Mouse (Mus musculus) forelimb bud, embryonic 11.5 days (tissue): Measurements from ENCODE around the gene Slc25a47.
A peak's percentile ranks its signal among the peaks of the same experiment; 100 is the strongest.

Experiments used
- DNase-seq: peaks from one replicate; pipeline ENCODE4 v3.0.0-alpha.2; 2012; ENCODE audit warnings: low read depth, low spot score

Gene Slc25a47

DNA sequence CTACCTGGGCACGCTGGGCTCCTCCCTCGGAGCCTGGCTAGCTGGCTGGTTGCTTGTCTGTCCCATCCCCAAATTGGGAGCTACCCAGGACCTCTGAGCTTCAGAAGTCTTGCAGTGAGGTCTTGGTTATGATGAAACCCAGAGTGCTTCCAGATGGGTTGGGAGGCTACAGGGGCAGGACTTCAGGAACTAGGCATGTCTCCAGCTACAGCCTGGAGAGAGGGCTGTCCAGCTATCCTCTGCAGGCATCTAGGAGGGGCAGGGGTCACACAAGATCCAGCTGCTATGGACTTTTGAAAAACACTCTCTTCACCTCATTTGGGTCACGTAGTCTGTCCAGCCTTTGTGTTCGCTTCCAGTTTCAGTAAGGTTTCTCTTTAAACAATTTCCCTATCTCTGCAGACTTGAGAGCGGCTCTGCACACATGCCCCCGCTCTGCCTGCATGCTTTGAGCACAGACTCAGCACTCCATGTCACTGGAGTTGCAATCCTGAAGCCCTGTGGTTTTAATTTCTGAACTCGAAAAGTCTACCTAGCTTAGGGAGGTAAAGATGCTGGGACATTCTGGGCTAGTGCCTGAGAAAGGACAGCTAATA lies 21.8 kb downstream of the Slc25a47 start:
- no peak for DNase-seq

DNA sequence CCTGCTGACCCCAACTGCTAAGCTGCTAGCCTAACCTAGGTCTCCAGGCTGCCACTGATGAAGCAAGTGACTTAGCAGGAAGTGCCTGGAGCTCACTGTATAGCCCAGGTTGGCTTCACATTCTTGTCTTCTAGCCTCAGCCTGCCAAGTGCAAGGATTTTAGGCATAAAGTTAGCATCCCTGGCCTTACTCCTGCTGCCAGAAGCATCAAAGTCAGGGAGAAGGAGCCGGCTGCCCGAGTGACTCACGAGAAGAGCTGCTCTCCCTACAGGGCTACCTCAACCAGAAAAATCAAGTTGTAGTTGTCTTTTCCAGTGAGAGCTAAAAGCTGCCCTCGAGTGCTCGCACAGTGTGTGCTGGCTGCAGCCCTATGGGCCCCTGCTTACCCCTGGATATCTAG lies 22.6 kb downstream of the Slc25a47 start:
- no peak for DNase-seq

DNA sequence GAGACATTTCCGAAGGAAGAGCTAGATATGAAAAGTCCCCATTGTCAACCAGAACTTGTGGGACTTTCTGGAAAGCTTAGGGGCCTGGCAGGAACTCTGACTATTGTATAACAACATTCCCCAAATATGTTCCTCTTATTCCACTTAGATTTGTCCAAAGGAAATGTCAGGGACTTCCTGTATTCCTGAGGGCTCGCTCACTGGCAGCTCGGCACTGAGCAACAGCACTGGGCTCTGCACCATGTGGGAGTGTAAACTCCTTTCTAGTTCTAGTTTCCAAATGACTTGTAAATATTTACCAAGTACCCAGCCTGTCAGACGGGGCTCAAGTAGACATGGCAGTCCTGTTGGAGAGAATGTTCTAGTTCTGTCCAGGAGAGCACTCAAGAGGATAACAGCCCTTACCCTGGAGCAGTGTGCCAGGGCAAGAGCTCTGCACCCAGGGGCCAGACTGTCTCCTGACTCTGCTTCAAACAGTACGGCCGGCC lies 29.2 kb downstream of the Slc25a47 start:
- DNase-seq, result no peak

DNA sequence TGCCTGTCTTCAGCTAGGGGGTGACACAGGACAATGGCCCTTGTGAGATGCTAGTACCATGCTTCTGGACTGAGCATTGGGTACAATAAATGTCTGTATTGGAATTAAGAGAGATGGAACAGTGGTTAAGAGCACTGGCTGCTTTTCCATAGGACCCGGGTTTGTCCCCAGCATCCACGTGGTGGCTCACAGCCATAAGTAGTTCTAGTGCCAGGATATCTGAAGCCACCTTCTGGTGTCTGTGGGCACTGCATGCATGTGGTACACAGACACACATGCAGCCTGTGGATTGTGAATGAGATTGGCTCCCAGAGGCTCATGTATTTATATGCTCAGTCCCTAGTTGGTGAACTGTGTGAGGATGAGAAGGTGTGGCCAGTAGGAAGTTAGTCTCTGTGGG lies 33.7 kb downstream of the Slc25a47 start:
- peak; percentile 6 for DNase-seq

DNA sequence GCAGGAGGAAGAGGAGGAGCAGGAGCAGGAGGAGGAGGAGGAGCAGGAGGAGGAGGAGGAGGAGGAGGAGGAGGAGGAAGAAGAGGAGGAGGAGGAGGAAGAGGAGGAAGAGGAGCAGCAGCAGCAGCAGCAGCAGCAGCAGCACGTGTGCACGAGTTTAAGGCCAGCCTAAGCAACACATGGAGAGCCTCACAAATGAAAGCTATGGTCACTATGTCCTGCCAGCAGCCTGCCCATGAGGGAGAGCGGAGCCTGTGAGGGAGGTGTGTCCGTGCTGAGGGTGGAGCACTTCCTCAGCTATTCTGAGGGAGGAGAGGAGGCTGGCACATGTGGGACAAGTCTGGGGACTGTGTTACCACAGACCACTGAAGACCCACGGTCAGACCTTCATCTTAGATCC lies 37.3 kb downstream of the Slc25a47 start:
- no peak for DNase-seq

DNA sequence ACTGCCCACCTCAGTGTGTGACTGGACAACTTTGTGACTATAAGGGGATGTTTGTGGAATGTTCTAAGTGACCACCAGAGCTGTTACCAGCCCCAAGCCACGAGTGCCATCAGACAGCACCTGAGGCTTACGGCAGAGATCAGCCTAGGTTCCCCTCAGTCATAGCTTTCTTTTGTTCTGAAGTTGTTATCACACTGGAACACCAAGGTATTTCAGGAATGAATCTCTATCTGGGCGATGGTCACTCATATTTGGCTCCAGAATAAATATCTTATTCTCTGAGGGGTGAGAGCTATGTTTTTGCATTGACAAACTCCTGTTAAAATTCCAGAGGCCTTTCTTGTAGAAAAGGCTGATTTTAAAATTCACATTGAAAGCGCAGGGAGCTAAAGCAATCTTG lies 43.3 kb downstream of the Slc25a47 start:
- DNase-seq, result no peak

DNA sequence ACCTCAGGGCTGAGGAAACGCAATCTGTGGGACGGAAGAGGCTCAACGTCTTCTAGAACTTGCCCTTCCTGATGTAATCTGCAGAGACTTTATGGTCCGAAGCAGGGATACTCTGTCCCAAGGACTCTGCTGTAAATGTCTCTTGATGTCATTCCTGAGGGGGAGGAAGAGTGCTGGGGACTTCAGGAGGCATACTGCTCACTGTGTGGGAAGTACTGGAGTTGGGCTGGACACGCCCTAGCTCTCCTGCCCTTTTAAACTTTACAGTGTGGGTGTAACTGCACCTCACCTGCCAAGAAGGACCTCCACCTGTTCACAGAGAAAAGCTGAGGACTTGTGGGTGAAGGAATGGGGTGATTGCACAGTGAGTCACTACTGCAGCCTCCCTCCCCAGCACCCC lies 44.8 kb downstream of the Slc25a47 start:
- DNase-seq, result no peak

DNA sequence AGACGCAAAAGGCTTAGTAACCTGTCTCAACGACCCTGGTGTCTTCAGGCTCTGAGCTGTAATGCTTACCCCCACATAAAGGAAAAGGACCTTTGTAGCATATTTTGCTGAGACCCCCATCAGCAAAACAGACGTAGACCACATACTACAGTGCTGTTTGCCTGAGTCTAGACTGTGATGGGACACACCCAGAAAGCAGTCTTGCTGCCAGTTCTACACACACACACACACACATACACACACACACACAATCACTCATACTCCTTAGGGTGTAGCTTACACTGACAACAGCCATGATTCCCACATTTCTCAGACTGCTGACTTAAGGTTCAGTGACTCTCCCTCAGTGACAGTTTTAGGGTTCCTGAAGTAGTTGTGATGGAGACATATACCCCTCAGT lies 45.3 kb downstream of the Slc25a47 start:
- no peak for DNase-seq

DNA sequence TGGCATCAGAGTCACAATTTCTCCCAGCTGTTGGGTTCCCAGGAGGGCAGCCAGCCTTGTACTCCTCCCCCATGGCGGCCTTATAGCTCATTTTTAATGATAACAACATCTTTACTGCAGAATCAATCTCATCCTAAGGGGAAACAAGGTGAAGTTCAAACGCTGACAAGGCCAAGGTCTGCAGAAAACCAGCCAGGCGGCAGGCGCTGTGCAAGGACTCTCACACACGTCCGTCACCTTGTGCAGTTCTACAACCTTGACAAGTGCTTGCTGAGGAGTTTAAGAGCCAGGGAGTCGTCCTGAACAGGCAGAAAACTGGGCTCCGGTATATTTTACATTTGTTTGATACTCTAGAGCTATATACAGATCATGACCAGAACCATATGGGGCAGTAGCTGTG lies 46.9 kb downstream of the Slc25a47 start:
- DNase-seq, result no peak

DNA sequence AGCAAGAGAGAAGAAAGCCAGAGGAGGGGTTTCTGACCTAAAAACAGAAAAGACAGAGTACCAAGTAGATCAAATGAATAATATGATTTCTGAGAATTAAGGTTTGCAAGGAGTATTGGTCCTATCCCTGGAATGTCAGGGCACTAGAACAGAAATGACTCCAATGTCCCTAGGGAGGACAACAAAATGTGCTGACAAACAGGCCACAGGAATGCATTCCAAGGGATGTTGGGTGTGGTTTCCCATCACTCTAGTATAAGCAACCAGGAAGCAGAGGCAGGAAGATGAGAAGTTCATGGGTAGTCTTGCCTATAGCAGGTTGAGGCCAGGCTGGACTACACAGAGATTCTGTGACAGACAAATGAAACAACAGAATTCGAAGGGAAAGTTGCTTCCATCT lies 50.1 kb downstream of the Slc25a47 start:
- DNase-seq, result no peak

DNA sequence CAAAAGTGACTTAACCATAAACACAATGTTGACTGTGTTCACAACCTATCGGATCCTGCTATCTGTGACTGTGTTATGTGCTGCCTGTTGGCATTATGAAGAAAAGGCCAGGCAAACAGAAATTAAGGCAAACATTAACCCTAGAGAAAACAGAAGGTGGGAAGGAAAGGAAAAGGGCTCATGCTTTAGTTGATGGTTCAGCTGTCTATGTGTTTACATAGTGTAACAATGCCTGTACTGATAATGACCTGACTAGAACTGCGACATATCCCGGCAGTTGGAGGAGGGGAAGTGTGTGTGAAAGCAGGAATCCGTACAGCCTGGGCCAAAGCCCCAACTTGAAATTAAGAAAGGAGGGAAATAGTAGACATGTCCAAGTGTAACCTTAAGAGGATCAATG lies 51.2 kb downstream of the Slc25a47 start:
- DNase-seq, result no peak

DNA sequence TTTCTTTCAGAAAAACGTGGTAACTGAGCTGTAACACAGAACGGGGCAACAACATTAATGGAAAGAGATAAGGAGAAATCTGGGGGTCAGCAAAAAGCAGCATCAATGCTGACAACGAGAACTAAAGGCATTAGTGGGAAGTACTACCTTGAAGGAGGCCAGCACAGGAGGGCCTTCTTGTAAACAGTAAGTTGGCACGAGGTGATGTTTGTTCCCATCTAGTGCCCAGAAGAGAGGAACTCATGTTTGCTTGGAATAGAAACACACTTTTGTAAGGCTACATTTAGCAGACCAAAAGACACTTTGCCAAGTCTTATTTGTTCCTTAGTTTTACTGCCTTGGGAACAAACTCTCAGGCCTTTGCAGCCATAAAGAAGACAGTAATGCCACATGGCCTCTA lies 52.8 kb downstream of the Slc25a47 start:
- DNase-seq, result no peak

DNA sequence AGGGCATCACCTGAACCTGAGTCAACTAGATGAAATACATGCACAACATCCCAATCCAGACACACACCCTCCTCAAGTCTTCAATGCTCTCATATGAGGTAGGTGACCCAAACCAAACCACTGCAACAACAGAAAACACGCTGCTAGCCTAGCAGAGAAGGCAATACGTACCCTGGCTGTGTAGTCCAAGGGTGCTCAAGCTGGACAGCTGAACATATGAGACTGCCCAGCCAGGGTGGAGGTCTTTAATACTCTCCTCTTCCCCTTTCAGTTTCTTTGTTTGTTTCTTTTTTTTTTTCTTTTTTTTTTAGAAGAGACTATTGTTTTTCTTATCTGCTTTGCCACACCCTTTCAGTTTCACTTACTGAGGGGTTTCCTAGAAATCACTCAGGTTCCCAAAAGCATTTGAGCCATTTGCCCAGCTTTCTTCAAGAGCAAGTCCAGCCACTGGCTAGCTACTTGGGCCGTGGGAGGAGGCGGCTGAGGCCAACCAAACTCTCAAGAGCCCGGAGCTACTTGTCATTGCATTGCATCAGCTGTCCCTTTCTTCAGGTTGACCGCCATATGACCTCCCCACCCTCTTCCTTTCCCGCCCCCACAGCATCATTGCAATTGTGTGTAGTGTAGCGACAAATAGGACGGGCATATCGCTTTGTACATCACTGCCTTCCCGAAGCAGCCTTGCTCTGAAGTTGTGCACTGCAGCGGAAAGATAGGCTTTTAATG lies 57.3 kb downstream of the Slc25a47 start, which contains the start of gene Wdr25:
TSS of gene Wdr25 (plus strand) at position 643 of the 726 bp plus-strand sequence.
- no peak for DNase-seq

DNA sequence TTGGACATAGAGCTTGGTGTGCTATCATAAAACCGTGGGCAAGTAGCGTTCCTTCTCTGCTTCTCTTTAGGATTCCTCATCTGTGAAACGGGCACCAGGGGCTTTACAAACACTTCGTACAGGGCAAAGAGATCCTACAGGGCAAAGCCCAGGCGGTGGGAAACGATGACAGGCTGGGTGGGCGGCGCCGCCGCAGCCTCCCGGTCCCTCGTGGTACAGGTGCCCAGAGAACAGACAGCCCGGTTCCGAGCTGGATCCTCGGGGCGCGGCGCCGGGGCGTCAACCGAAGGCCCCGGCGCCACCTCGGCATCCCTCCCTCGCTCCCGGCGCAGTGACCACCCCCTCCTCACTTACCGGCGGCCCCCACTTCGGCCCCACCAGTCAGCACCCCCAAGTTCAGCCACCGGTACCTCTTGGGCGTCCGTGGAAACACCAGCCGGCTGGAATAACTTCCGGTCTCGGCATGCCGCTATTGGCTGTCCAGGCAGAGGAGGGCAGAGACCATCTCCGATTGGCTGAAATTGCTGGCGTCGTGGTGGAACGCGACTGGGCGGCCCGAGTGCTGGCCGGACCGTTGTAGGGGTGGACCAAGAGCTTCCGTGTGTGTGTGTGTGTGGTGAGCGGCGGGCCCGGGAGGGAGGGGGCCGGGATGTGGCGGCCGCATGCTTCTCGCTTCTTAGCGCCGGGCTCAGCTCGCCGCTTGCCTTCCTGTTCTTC lies 58.0 kb downstream of the Slc25a47 start, which contains the start of gene Wars:
TSS of gene Wars (minus strand) at position 460 of the 717 bp plus-strand sequence.
- peak; percentile 96 for DNase-seq

DNA sequence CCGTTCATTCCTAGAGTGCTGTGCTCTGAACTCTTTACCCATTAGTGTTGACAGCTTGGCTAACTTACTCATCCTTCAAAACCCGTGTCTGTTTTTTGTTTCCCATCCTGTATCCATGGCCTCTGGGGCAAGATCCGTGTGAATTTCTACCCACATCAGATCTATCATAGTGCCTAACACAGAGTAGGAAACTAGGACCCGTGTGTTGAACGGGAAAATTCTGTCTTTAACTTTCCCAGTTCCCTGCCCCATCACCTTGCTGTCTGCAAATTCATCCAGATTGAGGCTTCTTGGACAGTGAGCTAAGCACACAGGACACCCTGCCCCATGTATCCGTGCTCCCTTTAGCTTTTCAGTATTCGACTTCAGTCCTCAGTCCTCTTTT lies 58.6 kb downstream of the Slc25a47 start:
- no peak for DNase-seq

DNA sequence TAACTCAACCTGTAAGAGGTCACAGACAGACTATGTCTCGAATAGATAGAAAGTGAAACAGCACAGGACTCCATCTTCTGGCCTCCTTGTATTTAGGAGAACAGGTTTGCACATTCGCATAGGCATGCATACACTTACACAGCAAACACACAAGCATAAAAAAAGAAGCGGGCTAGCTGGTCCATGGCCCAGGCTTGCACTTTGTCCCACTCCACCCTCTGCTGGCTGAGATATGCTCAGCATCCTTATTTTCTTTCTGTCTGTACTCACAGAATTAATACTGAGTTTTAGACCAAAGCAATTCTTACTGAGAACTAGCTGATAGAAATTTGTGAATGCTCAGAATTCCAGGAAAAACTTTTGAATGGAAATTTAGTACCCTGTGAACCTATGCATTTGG lies 60.2 kb downstream of the Slc25a47 start:
- DNase-seq, result no peak

DNA sequence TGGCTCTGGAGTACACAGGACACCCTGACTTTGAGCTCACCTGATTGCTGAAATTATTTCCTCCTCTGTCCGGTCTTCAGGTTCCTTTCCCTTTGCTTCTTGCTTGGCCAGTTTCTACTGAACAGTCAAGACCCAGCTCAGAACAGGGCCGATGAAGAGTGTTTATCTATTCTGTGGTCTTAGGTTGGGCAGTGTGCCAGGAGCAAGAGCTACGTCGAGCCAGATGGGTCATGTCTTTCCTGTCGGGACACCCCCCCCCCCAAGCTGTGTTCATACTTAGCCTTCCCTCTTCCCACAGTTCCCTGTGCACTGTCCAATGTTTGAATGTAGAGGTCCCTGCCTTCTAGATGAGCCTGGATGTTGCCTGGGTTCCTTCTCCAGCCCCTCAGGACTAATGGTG lies 65.5 kb downstream of the Slc25a47 start:
- no peak for DNase-seq

DNA sequence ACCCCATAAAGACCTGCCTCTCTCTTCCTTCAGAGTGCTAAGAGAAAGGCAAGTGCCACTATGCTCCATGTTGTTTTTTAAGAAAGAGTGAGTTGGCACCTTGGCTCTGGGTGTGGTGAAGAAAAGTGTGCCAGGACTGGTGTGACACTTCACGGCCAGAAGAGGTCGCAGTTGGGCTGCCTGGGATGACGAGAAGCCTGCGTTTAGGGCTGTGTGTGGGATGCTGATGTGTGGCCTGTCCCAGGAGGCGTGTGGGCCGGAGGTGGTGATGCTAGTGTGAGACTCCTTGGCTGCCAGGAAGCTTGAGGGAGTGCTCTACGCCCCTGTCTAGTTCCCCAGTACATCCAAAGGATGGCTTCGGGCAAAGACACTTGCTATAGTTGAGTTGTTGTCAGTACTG lies 67.1 kb downstream of the Slc25a47 start:
- DNase-seq, result peak; percentile 62

DNA sequence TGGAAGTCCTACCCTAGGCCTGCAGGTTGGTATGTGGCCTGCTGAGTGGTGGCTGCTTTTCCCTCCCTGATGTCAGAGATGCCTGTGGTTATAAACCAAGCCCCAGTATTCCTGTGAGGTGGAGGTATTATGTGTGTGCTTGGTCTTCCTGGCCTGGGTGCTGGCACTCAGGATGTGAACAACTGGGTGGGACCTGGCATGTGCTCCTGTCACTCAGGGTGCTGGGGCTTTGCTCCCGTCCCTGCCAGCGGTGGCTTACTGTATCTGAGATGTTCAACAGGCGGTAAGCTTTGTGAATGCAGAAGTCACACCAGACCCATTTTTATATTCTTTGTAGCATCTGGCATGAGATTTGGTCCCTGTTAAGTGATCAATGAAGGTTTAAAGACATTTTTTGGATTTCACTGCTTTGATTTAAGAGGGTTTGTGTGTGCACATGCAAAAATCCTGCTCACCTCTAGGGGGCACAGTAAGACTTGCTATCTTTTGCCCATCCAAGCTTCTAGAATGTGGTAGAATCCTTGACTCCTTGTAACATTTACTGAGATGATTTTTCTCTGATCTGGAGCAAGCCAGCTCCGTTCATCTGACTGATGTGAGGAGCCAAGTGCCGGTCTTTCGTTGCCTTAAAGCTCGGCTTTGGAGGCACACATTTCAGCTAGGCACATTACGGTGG lies 67.9 kb downstream of the Slc25a47 start:
- peak; percentile 67 for DNase-seq

DNA sequence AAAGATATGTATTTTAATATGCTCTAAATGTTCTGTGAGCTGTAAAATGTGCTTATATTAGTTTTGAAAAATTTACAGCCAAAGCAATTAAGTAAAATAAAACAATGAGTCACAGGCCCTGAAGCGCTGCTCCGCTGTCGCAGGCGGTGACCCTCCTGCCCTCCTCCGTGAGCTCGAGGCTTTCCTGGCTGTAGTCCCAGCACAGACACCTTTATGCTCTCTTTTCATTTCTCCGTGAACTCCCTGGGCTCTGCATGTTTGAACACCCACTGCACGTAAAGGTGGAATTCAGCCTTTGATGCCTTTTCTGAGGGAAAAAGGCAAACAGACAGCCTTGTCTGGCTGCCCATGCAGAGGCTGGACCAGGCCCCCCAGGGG lies 68.4 kb downstream of the Slc25a47 start:
- DNase-seq, result no peak

DNA sequence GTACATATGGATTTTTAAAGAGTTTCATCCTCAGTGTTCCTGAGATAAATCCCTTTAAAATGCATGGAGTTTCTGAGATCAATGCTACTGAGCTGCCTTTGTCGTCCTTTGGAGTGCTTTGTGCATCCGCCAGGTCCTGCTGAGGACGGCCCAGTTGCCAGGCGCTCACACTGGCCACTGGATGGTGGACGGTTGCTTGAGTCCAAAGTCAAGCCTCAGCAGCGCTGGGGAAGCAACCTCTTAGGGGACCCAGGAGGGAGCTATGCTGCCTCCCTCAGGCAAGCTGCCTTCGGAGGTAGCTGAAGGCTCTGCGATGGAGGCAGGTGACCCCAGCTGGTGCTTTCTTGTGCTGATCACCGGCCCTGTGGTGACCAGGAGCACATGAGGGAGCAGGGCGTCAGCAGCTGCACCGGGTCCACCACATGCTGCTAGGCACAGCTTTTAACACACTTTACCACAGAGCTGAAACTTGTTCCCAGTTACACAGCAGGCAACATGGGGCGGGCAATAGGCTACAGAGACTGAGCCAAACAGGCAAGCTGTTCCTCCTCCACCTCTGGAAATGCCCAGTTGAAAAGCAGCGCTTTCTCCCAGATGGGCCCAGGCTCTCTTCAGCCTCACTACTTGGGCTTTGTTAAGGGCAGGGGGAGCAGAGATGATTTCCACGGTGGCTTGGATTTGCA lies 69.9 kb downstream of the Slc25a47 start:
- DNase-seq, result no peak

DNA sequence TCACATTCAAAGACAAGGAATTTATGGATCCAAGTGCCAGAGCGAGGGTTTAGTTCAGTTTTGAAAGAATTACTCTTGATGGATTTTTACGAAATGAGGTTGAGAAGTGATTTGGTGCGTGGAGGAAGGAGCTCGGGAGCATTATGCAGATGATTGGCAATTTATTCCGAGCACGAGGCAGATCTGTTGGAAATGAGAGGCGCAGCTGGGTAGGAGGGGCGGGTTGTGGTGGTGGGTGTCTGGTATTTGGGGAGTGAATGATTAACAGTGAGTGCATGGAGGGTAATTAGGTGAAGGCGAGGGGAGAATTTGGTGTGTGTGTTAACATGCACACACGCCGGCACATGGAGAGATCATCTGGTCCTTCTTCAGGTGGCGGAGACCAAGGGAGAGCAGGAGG lies 70.6 kb downstream of the Slc25a47 start:
- DNase-seq, result no peak
